Mouse (Mus musculus): Measurements from ENCODE around the gene Adam19. TPM values are rescaled to one million over a fixed set of nuclear protein-coding genes. Genes with fewer than 3 reads are reported as not detected.

The Adam19 gene
- total RNA-seq, 1 experiment: 43.8 TPM

GRCm38 (mm10) chr11:46039335-46039734, 16.5 kb upstream of the Adam19 start:
- TF ChIP-seq ZNF384 (IDR thresholded peaks at IDR 0.05; ENCODE audit: low read depth, low read length) (no peak), MAFK (IDR thresholded peaks at IDR 0.05; ENCODE audit: insufficient read depth, low read depth, low read length) (no peak), ZC3H11A (IDR thresholded peaks at IDR 0.05; ENCODE audit: borderline replicate concordance, low read depth, low read length) (no peak), CHD2 (IDR thresholded peaks at IDR 0.05; ENCODE audit: low read depth, low read length) (no peak), HCFC1 (IDR thresholded peaks at IDR 0.05; ENCODE audit: borderline replicate concordance, insufficient read depth, low read length) (no peak)
- Histone ChIP-seq H3K27ac (ENCODE audit: insufficient read depth, low read depth, low read length, poor library complexity, severe bottlenecking) (no peak overlapping the region; the same call in 1 of the 2 replicates), H3K9ac (ENCODE audit: insufficient read depth, low read depth, low read length, poor library complexity, severe bottlenecking) (no peak overlapping the region; the same call in 1 of the 2 replicates)

GRCm38 (mm10) chr11:46040841-46041556, 14.8 kb upstream of the Adam19 start:
- no peaks in the 10 kb centered on the region for H3K36me3 ChIP-seq (ENCODE audit: control insufficient read depth, insufficient read depth, low read length, poor library complexity, severe bottlenecking)
- in situ Hi-C loops (cut with MboI; ENCODE audit: low sequenced_read_pairs in 2 of 2, unreplicated experiment in 2 of 2): no loop called here
- TF ChIP-seq ZC3H11A (IDR thresholded peaks at IDR 0.05; ENCODE audit: borderline replicate concordance, low read depth, low read length) (no peak), HCFC1 (IDR thresholded peaks at IDR 0.05; ENCODE audit: borderline replicate concordance, insufficient read depth, low read length) (no peak), CHD2 (IDR thresholded peaks at IDR 0.05; ENCODE audit: low read depth, low read length) (no peak), MAFK (IDR thresholded peaks at IDR 0.05; ENCODE audit: insufficient read depth, low read depth, low read length) (no peak), ZNF384 (IDR thresholded peaks at IDR 0.05; ENCODE audit: low read depth, low read length) (no peak)
- no peak overlapping the region; the same call in 1 of the 2 replicates for H3K27ac ChIP-seq (ENCODE audit: insufficient read depth, low read depth, low read length, poor library complexity, severe bottlenecking)
- no peak for DNase-seq (ENCODE audit: low read depth, low spot score)
- H3K9ac ChIP-seq (ENCODE audit: insufficient read depth, low read depth, low read length, poor library complexity, severe bottlenecking): no peak overlapping the region
- H3K4me3 ChIP-seq (ENCODE audit: insufficient read depth in 1 of 2, low read depth in 1 of 2, low read length in 2 of 2, poor library complexity in 1 of 2, severe bottlenecking in 1 of 2): no peak overlapping the region
- H3K9me3 ChIP-seq (ENCODE audit: control insufficient read depth, insufficient read depth, low read depth, low read length): no peaks in the 10 kb centered on the region
- H3K4me1 ChIP-seq (ENCODE audit: control insufficient read depth in 2 of 2, insufficient read depth in 2 of 2, low read length in 2 of 2, poor library complexity in 1 of 2): peaks cover 4 to 14% of the 10 kb centered on the region in 2 experiments; a peak in 2 of 4 replicates

More at GRCm38 (mm10) chr11:46039335-46039734, 16.5 kb upstream of the Adam19 start:
- no peak for DNase-seq (ENCODE audit: low read depth, low spot score)
- no peaks in the 10 kb centered on the region for H3K9me3 ChIP-seq (ENCODE audit: control insufficient read depth, insufficient read depth, low read depth, low read length)
- H3K4me1 ChIP-seq (ENCODE audit: control insufficient read depth in 2 of 2, insufficient read depth in 2 of 2, low read length in 2 of 2, poor library complexity in 1 of 2): peaks cover 4 to 14% of the 10 kb centered on the region in 2 experiments; a peak in 2 of 4 replicates
- in situ Hi-C loops (cut with MboI; ENCODE audit: low sequenced_read_pairs in 2 of 2, unreplicated experiment in 2 of 2): loop anchor here (10.0 kb wide), 1 partner anchor 175 kb away; no protein-coding TSS in a partner anchor
- peak overlapping the region; percentile 14 to 27; a peak in 1 of 4 replicates for H3K4me3 ChIP-seq (ENCODE audit: insufficient read depth in 1 of 2, low read depth in 1 of 2, low read length in 2 of 2, poor library complexity in 1 of 2, severe bottlenecking in 1 of 2)
- H3K36me3 ChIP-seq (ENCODE audit: control insufficient read depth, insufficient read depth, low read length, poor library complexity, severe bottlenecking): no peaks in the 10 kb centered on the region

- Histone ChIP-seq H3K9me3 (ENCODE audit: control insufficient read depth, insufficient read depth, low read depth, low read length) (no peaks in the 10 kb centered on the region), H3K27ac (ENCODE audit: insufficient read depth, low read depth, low read length, poor library complexity, severe bottlenecking) (no peak overlapping the region; the same call in 1 of the 2 replicates), H3K9ac (ENCODE audit: insufficient read depth, low read depth, low read length, poor library complexity, severe bottlenecking) (no peak overlapping the region), H3K4me3 (ENCODE audit: insufficient read depth in 1 of 2, low read depth in 1 of 2, low read length in 2 of 2, poor library complexity in 1 of 2, severe bottlenecking in 1 of 2) (no peak overlapping the region), H3K4me1 (ENCODE audit: control insufficient read depth in 2 of 2, insufficient read depth in 2 of 2, low read length in 2 of 2, poor library complexity in 1 of 2) (peaks cover 4 to 14% of the 10 kb centered on the region in 2 experiments; a peak in 2 of 4 replicates), H3K36me3 (ENCODE audit: control insufficient read depth, insufficient read depth, low read length, poor library complexity, severe bottlenecking) (no peaks in the 10 kb centered on the region)
- in situ Hi-C loops (cut with MboI; ENCODE audit: low sequenced_read_pairs in 2 of 2, unreplicated experiment in 2 of 2): no loop called here
- no peak for TF ChIP-seq HCFC1 (IDR thresholded peaks at IDR 0.05; ENCODE audit: borderline replicate concordance, insufficient read depth, low read length)
- DNase-seq (ENCODE audit: low read depth, low spot score): no peak
Observed at GRCm38 (mm10) chr11:46041607-46042267, 14.1 kb upstream of the Adam19 start.

GRCm38 (mm10) chr11:46044781-46045180, 11.0 kb upstream of the Adam19 start:
- Histone ChIP-seq H3K9ac (ENCODE audit: insufficient read depth, low read depth, low read length, poor library complexity, severe bottlenecking) (no peak overlapping the region), H3K9me3 (ENCODE audit: control insufficient read depth, insufficient read depth, low read depth, low read length) (no peaks in the 10 kb centered on the region), H3K36me3 (ENCODE audit: control insufficient read depth, insufficient read depth, low read length, poor library complexity, severe bottlenecking) (no peaks in the 10 kb centered on the region), H3K27ac (ENCODE audit: insufficient read depth, low read depth, low read length, poor library complexity, severe bottlenecking) (no peak overlapping the region), H3K4me1 (ENCODE audit: control insufficient read depth in 2 of 2, insufficient read depth in 2 of 2, low read length in 2 of 2, poor library complexity in 1 of 2) (peaks cover 0 to 8% of the 10 kb centered on the region in 2 experiments; a peak in 1 of 4 replicates), H3K4me3 (ENCODE audit: insufficient read depth in 1 of 2, low read depth in 1 of 2, low read length in 2 of 2, poor library complexity in 1 of 2, severe bottlenecking in 1 of 2) (no peak overlapping the region)
- TF ChIP-seq ZC3H11A (IDR thresholded peaks at IDR 0.05; ENCODE audit: borderline replicate concordance, low read depth, low read length) (no peak), HCFC1 (IDR thresholded peaks at IDR 0.05; ENCODE audit: borderline replicate concordance, insufficient read depth, low read length) (no peak), ZNF384 (IDR thresholded peaks at IDR 0.05; ENCODE audit: low read depth, low read length) (no peak), CHD2 (IDR thresholded peaks at IDR 0.05; ENCODE audit: low read depth, low read length) (no peak), MAFK (IDR thresholded peaks at IDR 0.05; ENCODE audit: insufficient read depth, low read depth, low read length) (no peak)
- in situ Hi-C loops (cut with MboI; ENCODE audit: low sequenced_read_pairs in 2 of 2, unreplicated experiment in 2 of 2): no loop called here
- DNase-seq (ENCODE audit: low read depth, low spot score): no peak

Data from ES-E14 (cell line).